Mouse (Mus musculus): ENCODE measurements around the gene Brd4. TPM values are rescaled to one million over a fixed set of nuclear protein-coding genes. Genes with fewer than 3 reads are reported as not detected.
"Not testable (repeated sequence)": the region's sequence is repeated elsewhere in the genome, so short reads cannot be mapped to it uniquely, and the experiment has no call there.

Brd4 gene
- polyA plus RNA-seq, 1 experiment from 2014 or later = 132 TPM

GRCm38 (mm10) chr17:32233174-32233573, 51.3 kb downstream of the Brd4 start:
- Histone ChIP-seq H3K9ac (ENCODE audit: low read depth, low read length) (no peak overlapping the region), H3K4me2 (replicated peaks; ENCODE audit: low read depth, low read length) (no peak overlapping the region), H3K27ac (ENCODE audit: low read depth, low read length) (no peak overlapping the region), H3K4me3 (ENCODE audit: low read length) (no peak overlapping the region), H3K36me3 (ENCODE audit: control insufficient read depth, insufficient read depth, low read length) (peaks cover 18% of the 10 kb centered on the region), H3K9me3 (ENCODE audit: control insufficient read depth, low read length) (no peaks in the 10 kb centered on the region), H3K4me1 (ENCODE audit: control insufficient read depth, insufficient read depth, low read length) (no peaks in the 10 kb centered on the region), H3K27me3 (ENCODE audit: control insufficient read depth, insufficient read depth, low read length) (no peaks in the 10 kb centered on the region)
- ATAC-seq (ENCODE audit: low FRiP score, low TSS enrichment) = no peak

GRCm38 (mm10) chr17:32229256-32229655, 55.3 kb downstream of the Brd4 start:
- Histone ChIP-seq H3K9ac (ENCODE audit: low read depth, low read length) (no peak overlapping the region), H3K36me3 (ENCODE audit: control insufficient read depth, insufficient read depth, low read length) (peaks cover 55% of the 10 kb centered on the region), H3K27me3 (ENCODE audit: control insufficient read depth, insufficient read depth, low read length) (no peaks in the 10 kb centered on the region), H3K9me3 (ENCODE audit: control insufficient read depth, low read length) (no peaks in the 10 kb centered on the region), H3K4me2 (replicated peaks; ENCODE audit: low read depth, low read length) (no peak overlapping the region), H3K4me3 (ENCODE audit: low read length) (no peak overlapping the region), H3K4me1 (ENCODE audit: control insufficient read depth, insufficient read depth, low read length) (no peaks in the 10 kb centered on the region), H3K27ac (ENCODE audit: low read depth, low read length) (no peak overlapping the region)
- 98% methylated on average over 4 of the region's 4 CpGs for WGBS
- no peak for ATAC-seq (ENCODE audit: low FRiP score, low TSS enrichment)

GRCm38 (mm10) chr17:32220873-32221272, 63.6 kb downstream of the Brd4 start:
- Histone ChIP-seq H3K27ac (ENCODE audit: low read depth, low read length) (no peak overlapping the region), H3K27me3 (ENCODE audit: control insufficient read depth, insufficient read depth, low read length) (no peaks in the 10 kb centered on the region), H3K9ac (ENCODE audit: low read depth, low read length) (no peak overlapping the region), H3K4me1 (ENCODE audit: control insufficient read depth, insufficient read depth, low read length) (no peaks in the 10 kb centered on the region), H3K4me2 (replicated peaks; ENCODE audit: low read depth, low read length) (no peak overlapping the region), H3K4me3 (ENCODE audit: low read length) (no peak overlapping the region), H3K36me3 (ENCODE audit: control insufficient read depth, insufficient read depth, low read length) (peaks cover 91% of the 10 kb centered on the region), H3K9me3 (ENCODE audit: control insufficient read depth, low read length) (no peaks in the 10 kb centered on the region)
- no peak for ATAC-seq (ENCODE audit: low FRiP score, low TSS enrichment)
- 74% methylated on average over 3 of the region's 3 CpGs for WGBS

- H3K27me3 ChIP-seq (ENCODE audit: control insufficient read depth, insufficient read depth, low read length); H3K4me1 ChIP-seq (ENCODE audit: control insufficient read depth, insufficient read depth, low read length); H3K9me3 ChIP-seq (ENCODE audit: control insufficient read depth, low read length); H3K4me3 ChIP-seq (ENCODE audit: low read length); H3K4me2 ChIP-seq (replicated peaks; ENCODE audit: low read depth, low read length); H3K27ac ChIP-seq (ENCODE audit: low read depth, low read length); ATAC-seq (ENCODE audit: low FRiP score, low TSS enrichment); H3K9ac ChIP-seq (ENCODE audit: low read depth, low read length): not testable (repeated sequence)
- peaks cover 89% of the 10 kb centered on the region for H3K36me3 ChIP-seq (ENCODE audit: control insufficient read depth, insufficient read depth, low read length)
- 84% methylated on average over 4 of the region's 4 CpGs for WGBS
Measured at GRCm38 (mm10) chr17:32215587-32215986, 68.9 kb downstream of the Brd4 start.

- ATAC-seq (ENCODE audit: low FRiP score, low TSS enrichment); H3K27me3 ChIP-seq (ENCODE audit: control insufficient read depth, insufficient read depth, low read length); H3K4me2 ChIP-seq (replicated peaks; ENCODE audit: low read depth, low read length); H3K4me1 ChIP-seq (ENCODE audit: control insufficient read depth, insufficient read depth, low read length); H3K27ac ChIP-seq (ENCODE audit: low read depth, low read length); H3K4me3 ChIP-seq (ENCODE audit: low read length); H3K9ac ChIP-seq (ENCODE audit: low read depth, low read length); H3K9me3 ChIP-seq (ENCODE audit: control insufficient read depth, low read length): not testable (repeated sequence)
- 91% methylated on average over 6 of the region's 6 CpGs for WGBS
- H3K36me3 ChIP-seq (ENCODE audit: control insufficient read depth, insufficient read depth, low read length) = peaks cover 95% of the 10 kb centered on the region
Measured at GRCm38 (mm10) chr17:32211554-32211953, 73.0 kb downstream of the Brd4 start.

GRCm38 (mm10) chr17:32209752-32210151, 74.8 kb downstream of the Brd4 start:
- H3K27ac ChIP-seq (ENCODE audit: low read depth, low read length) = peak overlapping the region; percentile 24; the same call in 1 of the 2 replicates
- no peaks in the 10 kb centered on the region for H3K9me3 ChIP-seq (ENCODE audit: control insufficient read depth, low read length)
- H3K9ac ChIP-seq (ENCODE audit: low read depth, low read length) = no peak overlapping the region
- H3K4me1 ChIP-seq (ENCODE audit: control insufficient read depth, insufficient read depth, low read length) = 0 out of 2 replicates have a peak, but pooled peaks cover 3% of the 10 kb centered on the region
- H3K36me3 ChIP-seq (ENCODE audit: control insufficient read depth, insufficient read depth, low read length) = peaks cover 99% of the 10 kb centered on the region
- H3K27me3 ChIP-seq (ENCODE audit: control insufficient read depth, insufficient read depth, low read length) = no peaks in the 10 kb centered on the region
- ATAC-seq (ENCODE audit: low FRiP score, low TSS enrichment) = no peak; the same call in 1 of the 2 replicates
- no peak overlapping the region for H3K4me3 ChIP-seq (ENCODE audit: low read length)
- WGBS = 38% methylated on average over 3 of the region's 3 CpGs
- H3K4me2 ChIP-seq (replicated peaks; ENCODE audit: low read depth, low read length) = no peak overlapping the region

GRCm38 (mm10) chr17:32209144-32209543, 75.4 kb downstream of the Brd4 start:
- H3K27ac ChIP-seq (ENCODE audit: low read depth, low read length) = peak overlapping the region; percentile 24; the same call in 1 of the 2 replicates
- 0 out of 2 replicates have a peak, but pooled peaks cover 3% of the 10 kb centered on the region for H3K4me1 ChIP-seq (ENCODE audit: control insufficient read depth, insufficient read depth, low read length)
- no peak overlapping the region for H3K4me3 ChIP-seq (ENCODE audit: low read length)
- no peaks in the 10 kb centered on the region for H3K9me3 ChIP-seq (ENCODE audit: control insufficient read depth, low read length)
- no peak for ATAC-seq (ENCODE audit: low FRiP score, low TSS enrichment)
- H3K9ac ChIP-seq (ENCODE audit: low read depth, low read length) = 0 out of 2 replicates have a peak overlapping the region, but pooled peaks have one; percentile 7
- no peaks in the 10 kb centered on the region for H3K27me3 ChIP-seq (ENCODE audit: control insufficient read depth, insufficient read depth, low read length)
- H3K4me2 ChIP-seq (replicated peaks; ENCODE audit: low read depth, low read length) = no peak overlapping the region
- peaks cover 99% of the 10 kb centered on the region for H3K36me3 ChIP-seq (ENCODE audit: control insufficient read depth, insufficient read depth, low read length)
- WGBS = 37% methylated on average over 6 of the region's 6 CpGs

- Histone ChIP-seq H3K36me3 (ENCODE audit: control insufficient read depth, insufficient read depth, low read length) (peaks cover 98% of the 10 kb centered on the region), H3K4me3 (ENCODE audit: low read length) (no peak overlapping the region), H3K9me3 (ENCODE audit: control insufficient read depth, low read length) (no peaks in the 10 kb centered on the region), H3K4me2 (replicated peaks; ENCODE audit: low read depth, low read length) (no peak overlapping the region), H3K4me1 (ENCODE audit: control insufficient read depth, insufficient read depth, low read length) (0 out of 2 replicates have a peak, but pooled peaks cover 3% of the 10 kb centered on the region), H3K27me3 (ENCODE audit: control insufficient read depth, insufficient read depth, low read length) (no peaks in the 10 kb centered on the region), H3K27ac (ENCODE audit: low read depth, low read length) (0 out of 2 replicates have a peak overlapping the region, but pooled peaks have one; percentile 24), H3K9ac (ENCODE audit: low read depth, low read length) (no peak overlapping the region)
- WGBS = 73% methylated on average over 5 of the region's 5 CpGs
- no peak for ATAC-seq (ENCODE audit: low FRiP score, low TSS enrichment)
Measured at GRCm38 (mm10) chr17:32207586-32208245, 76.8 kb downstream of the Brd4 start.

- WGBS = 85% methylated on average over 3 of the region's 3 CpGs
- Histone ChIP-seq H3K9ac (ENCODE audit: low read depth, low read length) (no peak overlapping the region), H3K4me1 (ENCODE audit: control insufficient read depth, insufficient read depth, low read length) (0 out of 2 replicates have a peak, but pooled peaks cover 3% of the 10 kb centered on the region), H3K27ac (ENCODE audit: low read depth, low read length) (no peak overlapping the region), H3K4me3 (ENCODE audit: low read length) (no peak overlapping the region), H3K4me2 (replicated peaks; ENCODE audit: low read depth, low read length) (no peak overlapping the region), H3K36me3 (ENCODE audit: control insufficient read depth, insufficient read depth, low read length) (peaks cover 97% of the 10 kb centered on the region), H3K27me3 (ENCODE audit: control insufficient read depth, insufficient read depth, low read length) (no peaks in the 10 kb centered on the region), H3K9me3 (ENCODE audit: control insufficient read depth, low read length) (no peaks in the 10 kb centered on the region)
- ATAC-seq (ENCODE audit: low FRiP score, low TSS enrichment) = no peak
Measured at GRCm38 (mm10) chr17:32205345-32205744, 79.2 kb downstream of the Brd4 start.
